Mouse (Mus musculus) adrenal gland, adult 8-10 months (tissue): Measurements from ENCODE around the gene Gm14781. TPM values are rescaled to one million over a fixed set of nuclear protein-coding genes. Genes with fewer than 3 reads are reported as not detected.
"Not testable (repeated sequence)": the region's sequence is repeated elsewhere in the genome, so short reads cannot be mapped to it uniquely, and the experiment has no call there.

Experiments used
- DNase-seq: peaks from one replicate; pipeline ENCODE4 v3.0.0; 2022
- total RNA-seq, 4 experiments: library from RNA; stranded (reverse); gene quantifications; 2 replicates each; pipeline ENCODE4 v1.2.4; 2022

The Gm14781 gene
- not detected for total RNA-seq

GRCm38 (mm10) chrX:91631894-91632293 is at the start of gene Gm14781:
TSS of gene Gm14781 (plus strand) at chrX:91632194.
- DNase-seq = not testable (repeated sequence)

GRCm38 (mm10) chrX:91654964-91655575 is 23.1 kb downstream of the Gm14781 start:
- DNase-seq = not testable (repeated sequence)

Other genes starting within 250 kb of the Gm14781 start
- not detected for gene Gm5072, start 239.7 kb upstream of the Gm14781 start, total RNA-seq
- not detected for gene Gm8914, start 152.1 kb upstream of the Gm14781 start, total RNA-seq
- not detected for gene 1700084M14Rik, start 56.3 kb upstream of the Gm14781 start, total RNA-seq
- not detected for gene Mageb5, start 150.8 kb downstream of the Gm14781 start, total RNA-seq